Mouse (Mus musculus) heart, postnatal 0 days (tissue): ENCODE measurements around the gene Map3k12.

Source experiments
- CTCF ChIP-seq: IDR thresholded peaks from 2 replicates; pipeline ENCODE4 v1.5.1; 2016; ENCODE audit warnings: antibody characterized with exemption, control low read depth, low read depth
- EP300 ChIP-seq: IDR thresholded peaks from 2 replicates; pipeline ENCODE4 v1.6.1; 2016; ENCODE audit warnings: antibody characterized with exemption, low read depth

DNA sequence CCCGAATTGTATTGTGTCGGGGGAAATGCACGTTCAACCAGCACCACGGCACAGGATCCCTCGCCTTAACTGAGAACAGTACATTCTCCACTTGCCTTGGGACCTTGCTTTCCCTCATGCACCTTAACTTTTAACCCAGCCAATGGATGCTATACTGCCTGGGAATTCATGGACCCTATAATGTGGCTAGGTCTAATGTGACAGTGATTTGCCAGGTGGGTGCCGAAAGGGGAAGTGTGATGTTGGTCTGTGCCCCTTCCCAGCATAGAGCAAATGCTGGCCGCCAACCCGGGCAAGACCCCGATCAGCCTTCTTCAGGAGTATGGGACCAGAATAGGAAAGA lies 2.0 kb upstream of the Map3k12 start:
- TF ChIP-seq CTCF (no peak), EP300 (no peak)
